Mouse (Mus musculus): ENCODE measurements around the gene Shoc2.
"Not testable (repeated sequence)": the region's sequence is repeated elsewhere in the genome, so short reads cannot be mapped to it uniquely, and the experiment has no call there.

Gene Shoc2

GRCm38 (mm10) chr19:53933050-53933449 lies 11.1 kb upstream of the Shoc2 start:
- no peak for DNase-seq (ENCODE audit: low read depth, low spot score)

DNA sequence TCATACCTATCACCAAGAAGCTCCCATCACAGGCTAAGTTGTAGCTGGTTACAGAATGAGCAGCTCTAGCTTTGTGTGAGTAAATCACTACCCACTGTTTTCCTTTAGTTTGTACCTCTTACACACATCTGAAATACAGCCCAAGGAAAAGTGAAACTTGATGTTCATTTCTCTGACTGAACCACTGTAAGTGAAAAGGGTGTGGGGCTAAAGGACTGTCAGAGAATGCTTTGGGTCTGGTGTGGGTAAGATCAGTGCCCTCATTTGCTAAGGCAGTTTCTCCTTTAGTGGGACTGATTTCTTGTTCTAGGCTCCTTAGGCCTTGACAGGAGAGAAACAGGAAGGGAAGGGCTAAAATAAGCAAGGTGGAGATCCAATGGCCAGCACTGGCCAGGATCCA lies 10.1 kb upstream of the Shoc2 start:
- DNase-seq (ENCODE audit: low read depth, low spot score) = no peak

DNA sequence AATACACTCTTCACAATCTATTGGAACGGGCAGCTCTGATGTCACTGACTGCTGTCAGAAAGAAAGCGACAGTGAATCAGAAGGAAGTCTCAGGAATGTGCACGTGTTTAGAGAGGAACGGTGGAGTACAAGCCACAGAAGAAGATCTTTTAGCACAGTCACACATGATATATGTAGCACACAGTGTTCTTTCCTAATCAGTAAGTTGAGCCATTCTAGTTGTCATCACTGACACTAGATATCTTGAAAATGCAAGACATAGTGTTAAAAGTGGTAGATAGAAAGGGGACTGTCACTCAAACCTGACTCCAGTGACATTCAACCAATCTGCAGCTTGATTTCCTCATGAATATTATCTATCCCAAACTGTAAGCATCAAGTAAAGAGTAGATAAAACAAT lies 4.6 kb upstream of the Shoc2 start:
- no peak for DNase-seq (ENCODE audit: low read depth, low spot score)

DNA sequence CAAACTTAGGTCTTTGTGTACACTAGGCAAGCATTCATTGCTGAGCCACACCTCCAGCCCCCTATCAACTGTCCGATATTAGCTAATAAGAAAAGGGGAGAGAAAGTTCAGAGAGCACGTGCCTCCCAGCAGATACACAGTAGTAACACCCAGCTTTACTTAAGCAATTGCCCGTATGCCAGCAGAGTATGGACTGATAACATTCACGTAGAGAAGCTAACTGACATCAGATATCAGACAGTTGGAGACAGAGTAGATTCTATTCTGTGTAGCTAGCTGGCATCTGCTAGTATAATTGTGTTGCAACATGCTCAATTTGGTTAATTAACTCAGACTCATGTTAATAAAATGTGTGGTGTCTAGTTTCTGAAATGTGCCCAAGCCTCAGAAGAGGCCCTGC lies 3.0 kb upstream of the Shoc2 start:
- DNase-seq (ENCODE audit: low read depth, low spot score) = no peak

- DNase-seq (ENCODE audit: low read depth, low spot score) = no peak
These were observed 1.8 kb upstream of the Shoc2 start for GRCm38 (mm10) chr19:53942342-53942741.

GRCm38 (mm10) chr19:53944786-53945169 lies 672 bp downstream of the Shoc2 start:
- DNase-seq (ENCODE audit: low read depth, low spot score) = no peak

GRCm38 (mm10) chr19:53945171-53946042 lies 1.3 kb downstream of the Shoc2 start:
- no peak for DNase-seq (ENCODE audit: low read depth, low spot score)

- no peak for DNase-seq (ENCODE audit: low read depth, low spot score)
These were observed 13.4 kb downstream of the Shoc2 start for GRCm38 (mm10) chr19:53957513-53957912.

DNA sequence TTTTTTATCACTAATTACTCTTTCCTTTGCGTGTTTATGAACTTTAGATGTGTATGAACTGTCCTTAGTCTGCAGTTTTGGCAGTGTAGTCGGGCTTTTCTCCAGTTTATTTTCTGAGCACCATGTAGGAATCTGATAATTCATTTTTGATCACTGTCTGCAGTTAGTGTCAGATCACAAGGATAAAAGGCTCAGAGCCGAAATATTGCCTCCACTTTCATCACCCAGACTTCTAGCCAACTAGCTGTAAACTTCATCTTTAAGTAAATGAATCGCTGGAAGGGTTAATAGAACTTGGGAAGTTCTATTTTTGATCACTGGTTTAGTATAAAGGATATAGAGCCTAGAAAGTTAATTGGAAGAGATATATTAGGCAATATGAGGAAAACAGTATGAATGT lies 18.4 kb downstream of the Shoc2 start:
- DNase-seq (ENCODE audit: low read depth, low spot score) = no peak

DNA sequence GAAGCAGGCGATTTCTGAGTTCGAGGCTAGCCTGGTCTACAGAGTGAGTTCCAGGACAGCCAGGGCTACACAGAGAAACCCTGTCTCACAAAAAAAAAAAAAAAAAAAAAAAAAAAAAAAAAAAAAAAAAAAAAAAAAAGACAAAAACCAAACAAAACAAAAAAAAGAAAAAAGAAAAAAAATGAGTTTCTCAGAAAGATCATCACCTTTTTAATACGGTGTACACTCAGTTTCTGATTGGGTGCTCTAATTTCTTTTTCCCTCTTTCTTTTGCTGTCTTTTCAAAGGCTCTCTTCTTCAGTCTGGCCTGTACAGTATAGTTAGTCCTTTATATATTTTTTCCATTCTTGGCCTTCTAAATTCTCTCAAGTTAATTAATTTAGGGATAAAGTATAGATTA lies 20.2 kb downstream of the Shoc2 start:
- DNase-seq (ENCODE audit: low read depth, low spot score) = not testable (repeated sequence)

DNA sequence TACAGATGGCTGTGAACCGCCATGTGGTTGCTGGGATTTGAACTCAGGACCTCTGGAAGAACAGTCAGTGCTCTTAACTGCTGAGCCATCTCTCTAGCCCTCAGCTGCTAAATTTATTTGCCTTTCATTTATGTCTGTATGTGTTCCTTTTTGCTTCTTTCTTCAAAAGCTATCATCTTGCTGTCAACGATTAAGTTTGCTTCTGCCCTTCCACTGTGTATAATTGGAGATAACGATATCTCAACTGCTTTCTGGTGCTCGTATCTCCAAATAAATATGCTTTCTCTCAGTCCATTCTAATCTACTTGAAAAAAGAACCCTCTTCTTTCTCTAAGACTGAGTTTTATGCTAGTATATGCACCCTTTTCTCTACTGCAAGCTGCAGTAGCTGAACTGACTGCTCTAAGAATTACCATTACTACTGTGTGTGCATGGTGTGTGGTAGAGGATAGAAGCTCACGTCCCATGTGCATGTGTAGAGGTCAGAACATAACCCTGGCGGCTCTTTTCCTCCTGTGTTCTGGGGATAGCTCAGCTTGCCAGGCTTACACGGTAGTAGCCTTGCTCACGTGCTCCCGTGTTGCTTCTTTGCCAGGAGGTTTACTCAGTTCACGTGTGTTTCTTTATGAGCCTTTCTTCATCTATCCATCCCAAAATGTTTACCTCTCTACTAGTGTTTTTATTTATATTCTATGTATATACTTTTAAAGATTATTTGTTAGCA lies 21.0 kb downstream of the Shoc2 start:
- DNase-seq (ENCODE audit: low read depth, low spot score) = no peak

DNA sequence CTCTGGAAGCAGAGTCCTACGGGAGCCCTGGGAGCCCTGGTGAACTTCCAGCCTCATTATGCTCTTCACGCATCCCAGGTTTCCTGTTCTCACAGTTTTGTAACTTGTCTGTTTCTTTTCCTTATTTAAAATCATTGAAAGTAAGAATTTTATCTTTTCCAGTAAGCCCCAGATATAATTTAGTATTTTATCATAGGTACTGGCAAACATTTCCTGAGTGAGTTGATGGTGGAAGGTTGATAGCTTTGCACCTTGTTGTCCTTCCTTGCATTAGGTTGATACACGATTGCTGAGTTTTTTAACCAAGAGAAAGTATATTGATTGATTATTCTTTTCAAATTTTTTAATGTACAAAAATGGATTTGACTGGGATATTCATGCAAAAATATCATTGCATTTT lies 25.1 kb downstream of the Shoc2 start:
- no peak for DNase-seq (ENCODE audit: low read depth, low spot score)

DNA sequence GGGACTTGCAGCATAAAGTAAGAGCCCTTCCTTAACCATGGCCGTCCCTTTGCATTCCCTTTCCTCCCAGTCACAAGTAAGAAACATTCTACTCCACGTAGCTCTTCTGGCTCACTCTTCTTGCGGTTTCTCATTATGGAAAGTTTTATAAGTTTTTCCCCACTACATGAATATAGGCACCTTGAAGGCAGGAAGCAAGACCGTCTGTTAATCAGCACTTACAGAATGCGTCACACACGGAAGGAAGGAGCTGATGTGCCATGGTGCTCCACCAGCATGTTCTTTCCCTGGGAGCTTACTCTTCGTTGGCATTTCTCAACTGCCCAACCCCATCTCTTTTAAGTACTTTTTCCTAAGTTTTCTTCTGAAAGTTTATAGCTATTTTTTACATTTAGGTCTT lies 27.8 kb downstream of the Shoc2 start:
- no peak for DNase-seq (ENCODE audit: low read depth, low spot score)

DNA sequence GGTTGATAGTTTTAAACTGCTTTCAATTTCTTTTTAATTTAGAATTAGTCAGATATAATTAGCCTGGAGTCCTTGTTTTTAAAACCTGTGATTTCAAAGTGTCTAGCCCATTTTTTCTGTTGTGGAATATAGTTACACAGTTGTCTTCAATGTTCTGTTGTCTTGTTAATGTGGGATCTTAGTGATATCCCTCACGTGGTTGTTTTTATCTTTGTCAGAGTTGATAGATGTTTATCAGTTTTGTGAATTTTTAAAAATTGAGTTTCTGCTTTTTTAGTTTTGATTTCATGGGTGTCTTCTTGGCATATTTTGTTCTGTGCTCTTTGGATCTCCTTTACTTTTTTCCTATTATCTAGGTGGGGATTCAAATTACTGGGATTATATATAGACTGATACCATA lies 29.6 kb downstream of the Shoc2 start:
- no peak for DNase-seq (ENCODE audit: low read depth, low spot score)

GRCm38 (mm10) chr19:53982041-53982440 lies 37.9 kb downstream of the Shoc2 start:
- no peak for DNase-seq (ENCODE audit: low read depth, low spot score)

DNA sequence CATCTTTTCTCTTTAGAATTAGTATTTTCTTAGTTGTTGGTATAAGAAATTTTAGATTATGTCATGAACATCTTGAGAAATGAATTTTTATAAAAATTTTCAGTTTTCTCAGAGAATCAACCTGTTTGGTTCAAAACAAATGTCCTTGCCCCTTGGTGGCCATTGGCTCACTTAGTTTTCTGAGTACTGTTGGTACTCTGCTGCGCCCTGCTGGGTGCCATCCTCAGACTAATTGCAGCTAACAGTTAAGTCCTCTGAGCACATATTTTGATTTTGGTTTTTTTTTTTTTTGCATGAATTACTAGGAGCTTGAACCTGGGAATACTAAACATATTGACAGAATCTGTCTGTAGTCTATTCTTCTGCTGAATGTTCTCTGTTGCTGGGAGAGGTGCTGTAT lies 39.2 kb downstream of the Shoc2 start:
- no peak for DNase-seq (ENCODE audit: low read depth, low spot score)

DNA sequence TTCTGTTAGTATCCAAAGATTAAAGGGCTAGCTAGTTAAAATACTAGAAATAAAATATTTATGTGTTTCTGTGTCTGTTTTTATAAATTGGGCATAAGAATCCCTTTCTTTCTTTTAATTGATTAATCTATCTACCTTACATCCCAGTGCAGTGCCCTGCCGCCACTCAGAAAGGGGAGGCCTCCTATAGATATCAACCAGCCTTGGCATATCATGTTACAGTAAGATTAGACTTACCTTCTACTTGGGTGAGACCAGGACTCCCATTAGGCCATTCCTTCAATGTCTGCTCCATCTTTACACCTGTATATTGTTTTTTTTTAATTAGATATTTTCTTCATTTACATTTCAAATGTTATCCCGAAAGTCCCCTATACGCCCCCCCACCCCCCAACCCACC lies 40.5 kb downstream of the Shoc2 start:
- no peak for DNase-seq (ENCODE audit: low read depth, low spot score)

DNA sequence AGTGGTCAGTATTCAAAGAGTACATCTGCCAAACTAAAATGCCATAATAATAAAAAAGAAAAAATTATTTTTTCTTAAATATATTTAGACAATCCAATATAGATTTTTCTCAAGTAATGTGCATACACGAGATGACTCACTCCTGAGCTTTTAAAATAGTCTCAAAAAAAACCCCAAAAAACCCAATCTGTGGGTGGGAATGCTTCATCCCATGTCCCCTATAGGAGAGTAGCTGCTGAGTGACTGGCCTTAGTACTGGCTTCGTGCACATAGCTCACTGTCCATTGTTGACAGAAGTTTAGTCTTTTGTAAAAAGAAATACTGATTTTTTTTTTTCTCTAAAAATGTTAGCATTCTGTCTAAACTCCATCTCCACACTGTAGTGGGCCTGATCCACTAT lies 46.4 kb downstream of the Shoc2 start:
- no peak for DNase-seq (ENCODE audit: low read depth, low spot score)

GRCm38 (mm10) chr19:53993860-53994259 lies 49.8 kb downstream of the Shoc2 start:
- DNase-seq (ENCODE audit: low read depth, low spot score) = no peak

DNA sequence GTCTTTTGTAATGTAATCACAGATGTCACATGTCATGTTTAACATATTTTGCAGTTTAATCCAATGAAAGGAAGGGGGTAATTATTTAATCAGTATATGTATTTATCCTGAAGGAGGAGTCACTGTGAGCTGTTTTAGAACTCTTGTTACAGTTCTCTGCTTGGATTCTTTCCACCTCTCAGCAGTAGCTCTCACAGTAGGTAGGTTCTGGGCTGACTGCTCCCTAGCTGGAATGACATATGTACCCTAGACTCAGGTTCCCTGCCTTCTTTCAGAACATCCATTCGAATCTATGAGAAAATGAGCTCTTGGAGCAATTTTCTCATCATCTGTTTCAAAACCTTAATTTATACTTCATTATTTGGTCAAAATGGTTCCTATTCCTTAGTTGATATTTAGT lies 50.2 kb downstream of the Shoc2 start:
- DNase-seq (ENCODE audit: low read depth, low spot score) = no peak

DNA sequence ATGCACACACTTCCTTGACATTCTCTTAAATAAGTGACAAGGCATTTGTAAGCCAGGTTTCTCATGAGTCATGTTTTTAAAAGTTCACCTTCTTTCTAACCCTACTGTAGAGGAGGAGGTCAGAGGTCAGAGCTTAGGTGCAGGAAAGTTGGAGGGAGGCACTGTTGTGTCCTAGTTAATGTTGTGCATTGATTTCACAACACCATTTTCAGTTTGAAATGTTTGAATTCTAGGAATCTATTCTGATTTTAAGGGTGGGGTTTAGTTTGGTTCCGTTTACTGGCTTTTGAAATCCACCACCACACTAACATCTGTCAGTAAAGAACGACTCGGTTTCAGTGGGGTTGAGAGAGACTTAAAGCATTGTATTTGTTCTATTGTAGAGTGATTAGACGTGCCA lies 66.9 kb downstream of the Shoc2 start:
- no peak for DNase-seq (ENCODE audit: low read depth, low spot score)

GRCm38 (mm10) chr19:54014999-54015398 lies 70.9 kb downstream of the Shoc2 start:
- DNase-seq (ENCODE audit: low read depth, low spot score) = no peak

DNA sequence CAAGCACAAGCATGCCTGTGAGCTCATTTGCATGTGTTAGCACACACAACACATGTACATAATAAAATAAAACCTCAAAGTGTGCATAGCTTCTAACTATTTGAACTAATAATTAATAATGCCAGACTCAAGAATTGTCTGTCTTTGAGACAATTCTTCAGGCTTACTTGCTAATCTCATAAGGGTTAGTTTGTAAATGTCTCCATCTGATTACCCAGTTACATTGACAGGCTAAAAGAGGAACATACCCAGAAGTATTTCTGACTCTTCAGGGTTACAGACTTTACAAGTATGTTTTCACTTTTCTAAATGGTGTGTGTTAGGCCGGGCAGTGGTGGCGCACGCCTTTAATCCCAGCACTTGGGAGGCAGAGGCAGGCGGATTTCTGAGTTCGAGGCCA lies 71.4 kb downstream of the Shoc2 start:
- no peak for DNase-seq (ENCODE audit: low read depth, low spot score)
